20 mouse cellular contexts compared by ENCODE assay signal in the genomic region with DNA sequence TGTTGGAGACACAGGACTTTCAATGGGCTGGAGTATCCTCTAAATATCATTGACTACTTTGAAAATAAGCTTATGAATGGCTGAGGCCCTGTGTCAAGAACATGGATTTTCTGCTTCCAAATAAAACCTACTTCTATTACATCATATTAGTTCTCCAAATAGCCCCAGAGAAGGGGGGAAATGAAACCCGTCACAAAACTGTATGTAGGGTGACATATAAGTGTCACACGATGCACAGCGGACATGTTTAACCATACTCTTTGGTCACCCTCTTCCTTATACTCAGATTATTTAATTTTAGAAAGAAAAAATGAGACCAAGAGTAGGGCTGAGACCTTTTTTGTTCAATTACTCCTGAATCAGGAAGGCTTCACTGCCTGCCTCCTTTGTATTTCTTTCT.
DNase-seq lines count a peak whose midpoint lies in the region; TF ChIP-seq lines count a peak whose summit lies in the region.
"Had no signal": no experiment of that assay in that cellular context is flagged by ENCODE, and none has a peak within 500 bp of the region (broad histone marks: within the 10 kb centered on the region; RNA-seq: fewer than 3 reads in every experiment).

No protein-coding gene starts in this region.

- WGBS in cerebellum, adult 2 months: 93% methylated on average over 3 of the region's 3 CpGs
- WGBS in macrophage (ENCODE audit: missing documents): 17% methylated on average over 3 of the region's 3 CpGs
- WGBS in heart, adult 2 months: 85% methylated on average over 3 of the region's 3 CpGs

- no peak for TF ChIP-seq CTCF in cerebellum, adult 2 months (IDR thresholded peaks at IDR 0.05; ENCODE audit: borderline replicate concordance, insufficient read depth, low read depth, low read length)
- no peak for TF ChIP-seq CTCF in heart, adult 2 months (IDR thresholded peaks at IDR 0.05)

- TF ChIP-seq POLR2A in cerebellum, adult 2 months (IDR thresholded peaks at IDR 0.05; ENCODE audit: borderline replicate concordance, insufficient read depth, low read length): no peak
- TF ChIP-seq POLR2A in heart, adult 2 months (IDR thresholded peaks at IDR 0.05; ENCODE audit: insufficient read depth, low read depth, low read length): no peak

- H3K27me3 ChIP-seq in cerebellum, adult 2 months (ENCODE audit: control insufficient read depth, insufficient read depth, low read length): no peaks in the 10 kb centered on the region
- H3K27me3 ChIP-seq in heart, adult 2 months (ENCODE audit: control insufficient read depth, insufficient read depth, low read length): no peaks in the 10 kb centered on the region
- H3K27me3 ChIP-seq: forebrain, embryonic 13.5 days; heart, embryonic 13.5 days; hindbrain, embryonic 12.5 days; hindbrain, embryonic 15.5 days had no signal

- intact Hi-C loops in heart, adult 2 months (cut with DNase I): no loop called here
- intact Hi-C loops in left cerebral cortex, postnatal 14 days (cut with DNase I): no loop called here

- peak; percentile 27 for DNase-seq in cerebellum, adult 9-10 months
- DNase-seq in cerebellum, adult 2 months: no peak
- DNase-seq in monocyte, adult 2 months (ENCODE audit: low read depth in 1 of 2, low spot score in 2 of 2): peak; percentile 29 to 44
- no peak for DNase-seq in heart, adult 2 months
- DNase-seq in left cerebral cortex, postnatal 14 days (ENCODE audit: low spot score in 2 of 2): no peak
- DNase-seq: adrenal gland, adult 8-10 months; adrenal gland, postnatal 25 days; cerebellum, adult 18-20 months; cerebellum, postnatal 10 days; cerebellum, postnatal 36 days; gastrocnemius, postnatal 14 days; heart, adult 18-20 months; heart, postnatal 14 days had no signal

- peaks cover 5% of the 10 kb centered on the region; the same call in 1 of the 2 replicates for H3K4me1 ChIP-seq in cerebellum, adult 2 months (ENCODE audit: control insufficient read depth, insufficient read depth, low read length)
- H3K4me1 ChIP-seq in heart, adult 2 months (ENCODE audit: control insufficient read depth, insufficient read depth, low read length): no peaks in the 10 kb centered on the region; the same call in 1 of the 2 replicates
- H3K4me1 ChIP-seq: heart, embryonic 10.5 days; heart, embryonic 13.5 days had no signal

- H3K36me3 ChIP-seq in macrophage (ENCODE audit: inconsistent target): no peaks in the 10 kb centered on the region
- H3K36me3 ChIP-seq in heart, adult 2 months (ENCODE audit: control insufficient read depth, insufficient read depth, low read length): no peaks in the 10 kb centered on the region
- H3K36me3 ChIP-seq: forebrain, embryonic 10.5 days; heart, embryonic 10.5 days; heart, embryonic 13.5 days; hindbrain, embryonic 12.5 days; hindbrain, embryonic 15.5 days had no signal

- no peak overlapping the region for H3K27ac ChIP-seq in cerebellum, adult 2 months (ENCODE audit: insufficient read depth, low read length)
- peak overlapping the region; percentile 34; the same call in 1 of the 2 replicates for H3K27ac ChIP-seq in macrophage
- H3K27ac ChIP-seq in heart, adult 2 months: no peak overlapping the region
- H3K27ac ChIP-seq: forebrain, embryonic 10.5 days; forebrain, embryonic 13.5 days; heart, embryonic 10.5 days; heart, embryonic 13.5 days; hindbrain, embryonic 12.5 days; hindbrain, embryonic 15.5 days had no signal

- no peaks in the 10 kb centered on the region for H3K79me2 ChIP-seq in macrophage (ENCODE audit: inconsistent target)
- no peaks in the 10 kb centered on the region for H3K79me2 ChIP-seq in heart, adult 2 months (replicated peaks; ENCODE audit: control insufficient read depth, insufficient read depth, low read length)

- H3K4me3 ChIP-seq in cerebellum, adult 2 months (replicated peaks; ENCODE audit: insufficient read depth, low read depth, low read length): no peak overlapping the region
- no peak overlapping the region for H3K4me3 ChIP-seq in macrophage (ENCODE audit: inconsistent target)
- no peak overlapping the region for H3K4me3 ChIP-seq in heart, adult 2 months
- H3K4me3 ChIP-seq: forebrain, embryonic 10.5 days; forebrain, embryonic 13.5 days; heart, embryonic 10.5 days; heart, embryonic 13.5 days; hindbrain, embryonic 12.5 days; hindbrain, embryonic 15.5 days had no signal

- H3K9ac ChIP-seq in heart, adult 2 months (ENCODE audit: low read depth, low read length): no peak overlapping the region
- H3K9ac ChIP-seq: forebrain, embryonic 13.5 days; heart, embryonic 13.5 days; hindbrain, embryonic 12.5 days; hindbrain, embryonic 15.5 days had no signal

- no peak for TF ChIP-seq EP300 in heart, adult 2 months (IDR thresholded peaks at IDR 0.05; ENCODE audit: insufficient read depth, low read depth, low read length)

Comparison
In these comparisons a context has a peak if more than half of its experiments do, and no peak if none do; other contexts are left out.
1. DNase-seq: peak in cerebellum, adult 9-10 months (single experiment) and monocyte, adult 2 months (2 of 2); none in cerebellum, adult 2 months (0 of 2), heart, adult 2 months (0 of 2) and left cerebral cortex, postnatal 14 days (0 of 2).